Mouse (Mus musculus) lung, embryonic 15.5 days (tissue): ENCODE measurements around the gene Ciita. TPM values are rescaled to one million over a fixed set of nuclear protein-coding genes. Genes with fewer than 3 reads are reported as not detected.

Experiments
- ATAC-seq: fragments of 200-750 bp; cut with Nextera tagmentation; 2 replicates; pipeline ENCODE4 v1.8.0; 2017; ENCODE audit warnings: moderate number of reproducible peaks, borderline replicate concordance; ENCODE audit not compliant: low FRiP score, low TSS enrichment; ENCODE audit errors: extremely low read depth
- H3K27ac ChIP-seq: fragments of 300-500 bp; sonication (generic); 2 replicates; pipeline ENCODE4 v1.5.1; 2015; ENCODE audit warnings: moderate library complexity, mild to moderate bottlenecking, inconsistent platforms
- H3K27me3 ChIP-seq: fragments of 300-500 bp; sonication (generic); 2 replicates; pipeline ENCODE4 v1.6.1; 2015; ENCODE audit warnings: inconsistent platforms
- H3K36me3 ChIP-seq: fragments of 300-500 bp; sonication (generic); 2 replicates; pipeline ENCODE4 v1.6.1; 2015; ENCODE audit warnings: inconsistent platforms
- H3K4me1 ChIP-seq: fragments of 300-500 bp; sonication (generic); 2 replicates; pipeline ENCODE4 v1.6.1; 2015; ENCODE audit warnings: inconsistent platforms
- H3K4me2 ChIP-seq: fragments of 300-500 bp; sonication (generic); 2 replicates; pipeline ENCODE4 v1.6.1; 2015; ENCODE audit warnings: inconsistent platforms, mild to moderate bottlenecking, moderate library complexity
- H3K4me3 ChIP-seq: fragments of 300-500 bp; sonication (generic); 2 replicates; pipeline ENCODE4 v1.5.1; 2015; ENCODE audit warnings: mild to moderate bottlenecking, inconsistent platforms
- H3K9ac ChIP-seq: fragments of 300-500 bp; sonication (generic); 2 replicates; pipeline ENCODE4 v1.6.1; 2015; ENCODE audit warnings: inconsistent platforms
- H3K9me3 ChIP-seq: fragments of 300-500 bp; sonication (generic); 2 replicates; pipeline ENCODE4 v1.6.1; 2016; ENCODE audit warnings: inconsistent platforms
- WGBS: fragments of 180-500 bp; shearing (Covaris S2); methylation state at CpG from one replicate; pipeline ENCODE4 v1.1.7; 2015; 5-methylcytosine and 5-hydroxymethylcytosine counted together
- polyA plus RNA-seq: library from polyadenylated mRNA; unstranded; fragments of >200 nt; fragmentation: Nextera tagmentation; extraction: Ambion mirVana; gene quantifications from 2 replicates; pipeline ENCODE4 v1.2.1, GENCODE M21; 2015

Gene Ciita
- 0.70 and 1.00 TPM in 2 replicates for polyA plus RNA-seq

- Histone ChIP-seq H3K27ac (no peak within 1 kb of the TSS), H3K27me3 (no peaks in the 10 kb centered on the region), H3K4me2 (no peak within 1 kb of the TSS), H3K9me3 (no peaks in the 10 kb centered on the region), H3K4me3 (no peak within 1 kb of the TSS), H3K36me3 (no peaks in the 10 kb centered on the region), H3K9ac (no peak within 1 kb of the TSS), H3K4me1 (peaks cover 6% of the 10 kb centered on the region; the same call in 1 of the 2 replicates)
- ATAC-seq, result no peak
- 69% methylated on average over 5 of the region's 5 CpGs for WGBS
Measured at GRCm38 (mm10) chr16:10479857-10480256, at the start of gene Ciita. TSS of gene Ciita (plus strand) at chr16:10480059.

GRCm38 (mm10) chr16:10431911-10432310 lies 47.9 kb upstream of the Ciita start:
- Histone ChIP-seq H3K9me3 (no peaks in the 10 kb centered on the region), H3K4me2 (no peak overlapping the region), H3K36me3 (no peaks in the 10 kb centered on the region), H3K4me3 (no peak overlapping the region), H3K27ac (no peak overlapping the region), H3K9ac (no peak overlapping the region), H3K4me1 (no peaks in the 10 kb centered on the region), H3K27me3 (no peaks in the 10 kb centered on the region)
- no peak for ATAC-seq
- 71% methylated on average over 1 of the region's 1 CpGs for WGBS

- WGBS, result 76% methylated on average over 4 of the region's 4 CpGs
- Histone ChIP-seq H3K27me3 (no peaks in the 10 kb centered on the region), H3K4me3 (no peak overlapping the region), H3K27ac (no peak overlapping the region), H3K9me3 (no peaks in the 10 kb centered on the region), H3K36me3 (no peaks in the 10 kb centered on the region), H3K9ac (no peak overlapping the region), H3K4me2 (no peak overlapping the region), H3K4me1 (no peaks in the 10 kb centered on the region)
- no peak for ATAC-seq
Measured at GRCm38 (mm10) chr16:10432387-10432786, 47.5 kb upstream of the Ciita start.

GRCm38 (mm10) chr16:10433344-10433743 lies 46.5 kb upstream of the Ciita start:
- Histone ChIP-seq H3K4me1 (no peaks in the 10 kb centered on the region), H3K4me3 (no peak overlapping the region), H3K9me3 (no peaks in the 10 kb centered on the region), H3K27me3 (no peaks in the 10 kb centered on the region), H3K9ac (no peak overlapping the region), H3K27ac (no peak overlapping the region), H3K4me2 (no peak overlapping the region), H3K36me3 (no peaks in the 10 kb centered on the region)
- 86% methylated on average over 5 of the region's 5 CpGs for WGBS
- ATAC-seq, result no peak

GRCm38 (mm10) chr16:10436166-10436565 lies 43.7 kb upstream of the Ciita start:
- H3K4me1 ChIP-seq, result no peaks in the 10 kb centered on the region
- no peaks in the 10 kb centered on the region for H3K36me3 ChIP-seq
- H3K9me3 ChIP-seq, result no peaks in the 10 kb centered on the region
- no peak overlapping the region for H3K27ac ChIP-seq
- no peak overlapping the region for H3K4me3 ChIP-seq
- no peaks in the 10 kb centered on the region for H3K27me3 ChIP-seq
- ATAC-seq, result no peak
- H3K4me2 ChIP-seq, result no peak overlapping the region
- WGBS, result 68% methylated on average over 6 of the region's 6 CpGs
- H3K9ac ChIP-seq, result no peak overlapping the region

GRCm38 (mm10) chr16:10438055-10438454 lies 41.8 kb upstream of the Ciita start:
- Histone ChIP-seq H3K4me3 (no peak overlapping the region), H3K4me1 (no peaks in the 10 kb centered on the region), H3K9ac (no peak overlapping the region), H3K27me3 (no peaks in the 10 kb centered on the region), H3K9me3 (no peaks in the 10 kb centered on the region), H3K36me3 (no peaks in the 10 kb centered on the region), H3K27ac (no peak overlapping the region), H3K4me2 (no peak overlapping the region)
- no peak for ATAC-seq
- WGBS, result 86% methylated on average over 5 of the region's 5 CpGs

GRCm38 (mm10) chr16:10441328-10441727 lies 38.5 kb upstream of the Ciita start:
- Histone ChIP-seq H3K9me3 (no peaks in the 10 kb centered on the region), H3K4me3 (no peak overlapping the region), H3K27ac (no peak overlapping the region), H3K27me3 (no peaks in the 10 kb centered on the region), H3K4me2 (no peak overlapping the region), H3K36me3 (no peaks in the 10 kb centered on the region), H3K9ac (no peak overlapping the region), H3K4me1 (no peaks in the 10 kb centered on the region)
- ATAC-seq, result no peak
- 84% methylated on average over 6 of the region's 6 CpGs for WGBS

- Histone ChIP-seq H3K9ac (no peak overlapping the region), H3K27me3 (no peaks in the 10 kb centered on the region), H3K4me3 (no peak overlapping the region), H3K4me2 (no peak overlapping the region), H3K4me1 (0 out of 2 replicates have a peak, but pooled peaks cover 4% of the 10 kb centered on the region), H3K27ac (no peak overlapping the region), H3K9me3 (no peaks in the 10 kb centered on the region), H3K36me3 (no peaks in the 10 kb centered on the region)
- 86% methylated on average over 4 of the region's 4 CpGs for WGBS
- no peak for ATAC-seq
Measured at GRCm38 (mm10) chr16:10441761-10442160, 38.1 kb upstream of the Ciita start.

- no peaks in the 10 kb centered on the region for H3K36me3 ChIP-seq
- H3K27ac ChIP-seq, result no peak overlapping the region
- no peak overlapping the region for H3K4me2 ChIP-seq
- ATAC-seq, result no peak
- no peak overlapping the region for H3K4me3 ChIP-seq
- peaks cover 13% of the 10 kb centered on the region for H3K4me1 ChIP-seq
- H3K9me3 ChIP-seq, result no peaks in the 10 kb centered on the region
- H3K27me3 ChIP-seq, result no peaks in the 10 kb centered on the region
- no peak overlapping the region for H3K9ac ChIP-seq
Measured at GRCm38 (mm10) chr16:10443723-10444122, 36.1 kb upstream of the Ciita start.

GRCm38 (mm10) chr16:10446573-10447263 lies 33.1 kb upstream of the Ciita start:
- no peaks in the 10 kb centered on the region for H3K9me3 ChIP-seq

GRCm38 (mm10) chr16:10447264-10447594 lies 32.6 kb upstream of the Ciita start, which contains the start of gene Tvp23a:
TSS of gene Tvp23a (minus strand) at chr16:10447362.
- H3K27me3 ChIP-seq, result no peaks in the 10 kb centered on the region
- ATAC-seq, result peak; percentile 88
- peak within 1 kb of the TSS; percentile 42 for H3K4me3 ChIP-seq
- no peaks in the 10 kb centered on the region for H3K9me3 ChIP-seq
- peak within 1 kb of the TSS; percentile 65 for H3K4me2 ChIP-seq
- H3K4me1 ChIP-seq, result peaks cover 26% of the 10 kb centered on the region
- no peaks in the 10 kb centered on the region for H3K36me3 ChIP-seq
- H3K9ac ChIP-seq, result peak within 1 kb of the TSS; percentile 27
- no peak within 1 kb of the TSS for H3K27ac ChIP-seq
- WGBS, result 5% methylated on average over 12 of the region's 12 CpGs

More at GRCm38 (mm10) chr16:10446573-10447263, 33.1 kb upstream of the Ciita start:
- Histone ChIP-seq H3K4me1 (peaks cover 21% of the 10 kb centered on the region), H3K27me3 (no peaks in the 10 kb centered on the region), H3K9ac (peak overlapping the region; percentile 27; the same call in 1 of the 2 replicates), H3K36me3 (no peaks in the 10 kb centered on the region), H3K4me3 (peak overlapping the region; percentile 42), H3K4me2 (peak overlapping the region; percentile 65), H3K27ac (no peak overlapping the region)
- peak; percentile 16 for ATAC-seq
- 19% methylated on average over 13 of the region's 13 CpGs for WGBS

- no peak overlapping the region for H3K27ac ChIP-seq
- ATAC-seq, result no peak
- no peaks in the 10 kb centered on the region for H3K9me3 ChIP-seq
- peaks cover 32% of the 10 kb centered on the region for H3K4me1 ChIP-seq
- WGBS, result 53% methylated on average over 2 of the region's 2 CpGs
- peak overlapping the region; percentile 42 for H3K4me3 ChIP-seq
- H3K9ac ChIP-seq, result peak overlapping the region; percentile 27; the same call in 1 of the 2 replicates
- peak overlapping the region; percentile 65 for H3K4me2 ChIP-seq
- no peaks in the 10 kb centered on the region for H3K27me3 ChIP-seq
- no peaks in the 10 kb centered on the region for H3K36me3 ChIP-seq
Measured at GRCm38 (mm10) chr16:10447781-10448180, 32.1 kb upstream of the Ciita start.
